Mouse (Mus musculus) urinary bladder, postnatal 14 days (tissue): ENCODE results near the gene Ctsk.
"Not testable (repeated sequence)": the region's sequence is repeated elsewhere in the genome, so short reads cannot be mapped to it uniquely, and the experiment has no call there.

Experiments used
- DNase-seq: peaks from one replicate; pipeline ENCODE4 v3.0.0; 2021; ENCODE audit warnings: low spot score

The Ctsk gene

GRCm38 (mm10) chr3:95526111-95526510, 27.1 kb downstream of the Ctsk start:
- no peak for DNase-seq

GRCm38 (mm10) chr3:95526622-95527211, 27.7 kb downstream of the Ctsk start, which contains the start of gene Ctss:
Ctss (plus strand) TSS chr3:95526786.
- no peak for DNase-seq

GRCm38 (mm10) chr3:95529814-95530213, 30.8 kb downstream of the Ctsk start:
- no peak for DNase-seq

DNA sequence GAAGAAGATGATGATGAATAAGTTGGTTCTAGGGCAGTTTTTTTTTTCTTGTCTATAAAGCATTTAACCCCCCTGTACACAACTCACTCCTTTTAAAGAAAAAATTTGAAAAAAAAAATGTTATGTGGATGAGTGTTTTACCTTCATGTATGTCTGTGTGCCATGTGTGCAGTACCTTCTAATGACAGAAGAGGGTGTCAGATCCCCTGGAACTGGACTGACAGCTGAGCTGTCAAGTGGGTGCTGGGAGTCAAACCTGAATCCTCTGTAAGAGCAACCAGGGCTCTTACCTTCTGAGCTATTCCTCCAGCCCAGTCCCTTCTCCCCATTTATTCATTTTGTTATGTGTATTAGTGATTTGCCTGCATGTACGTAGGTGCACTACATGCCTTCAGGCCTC, 32.0 kb downstream of the Ctsk start:
- DNase-seq = no peak

- DNase-seq = no peak
These were observed 34.3 kb downstream of the Ctsk start for GRCm38 (mm10) chr3:95533364-95533763.

- DNase-seq = no peak
These were observed 35.9 kb downstream of the Ctsk start for GRCm38 (mm10) chr3:95534927-95535326.

- DNase-seq = no peak
These were observed 39.9 kb downstream of the Ctsk start for GRCm38 (mm10) chr3:95538936-95539335.

DNA sequence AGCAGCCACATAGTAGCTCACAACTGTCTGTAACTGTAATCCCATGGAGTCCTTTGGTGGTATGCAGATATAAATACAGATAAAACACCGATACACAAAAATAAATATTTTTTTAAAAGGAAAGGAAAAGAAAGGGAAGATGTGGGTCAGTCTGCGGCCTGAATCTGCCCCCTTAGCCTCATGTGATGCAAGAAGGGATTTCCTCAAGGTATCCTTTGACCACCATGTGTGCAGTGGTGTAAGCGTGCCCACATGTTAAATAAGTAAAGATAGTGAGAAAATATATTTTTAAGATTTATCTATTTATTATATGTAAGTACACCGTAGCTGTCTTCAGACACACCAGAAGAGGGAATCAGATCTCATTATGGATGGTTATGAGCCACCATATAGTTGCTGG, 40.8 kb downstream of the Ctsk start:
- no peak for DNase-seq

DNA sequence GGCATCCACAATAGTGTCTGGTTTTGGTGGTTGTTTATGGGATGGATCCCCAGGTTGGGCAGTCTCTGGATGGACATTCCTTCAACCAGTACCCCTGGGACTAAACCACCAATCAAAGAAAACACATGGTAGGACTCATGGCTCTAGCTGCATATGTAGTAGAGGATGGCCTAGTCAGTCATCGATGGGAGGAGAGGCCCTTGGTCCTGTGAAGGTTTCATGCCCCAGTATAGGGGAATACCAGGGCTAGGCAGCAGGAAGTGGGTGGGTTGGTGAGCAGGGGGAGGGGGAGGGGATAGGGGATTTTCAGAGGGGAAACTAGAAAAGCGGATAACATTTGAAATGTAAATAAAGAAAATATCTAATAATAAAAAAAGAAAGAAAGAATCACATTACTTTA, 42.1 kb downstream of the Ctsk start:
- not testable (repeated sequence) for DNase-seq

GRCm38 (mm10) chr3:95542171-95542570, 43.1 kb downstream of the Ctsk start:
- DNase-seq = no peak

DNA sequence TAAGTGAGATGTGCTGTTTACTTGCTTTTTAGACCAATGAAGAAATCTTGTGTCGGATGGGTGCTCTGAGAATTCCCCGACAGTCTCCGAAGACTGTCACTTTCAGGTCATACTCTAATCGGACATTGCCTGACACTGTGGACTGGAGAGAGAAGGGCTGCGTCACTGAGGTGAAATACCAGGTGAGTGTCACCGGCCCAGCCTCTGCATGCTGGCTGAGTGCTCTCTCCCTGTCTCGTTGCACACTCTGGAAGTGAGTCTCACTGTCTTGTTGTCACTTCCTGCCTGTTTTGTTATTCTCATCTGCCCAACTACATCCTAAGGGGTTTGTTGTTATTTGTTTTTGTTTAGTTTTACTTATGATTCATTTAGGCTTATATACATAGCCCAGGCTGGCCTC, 43.9 kb downstream of the Ctsk start:
- no peak for DNase-seq

GRCm38 (mm10) chr3:95550176-95550575, 51.1 kb downstream of the Ctsk start:
- no peak for DNase-seq

DNA sequence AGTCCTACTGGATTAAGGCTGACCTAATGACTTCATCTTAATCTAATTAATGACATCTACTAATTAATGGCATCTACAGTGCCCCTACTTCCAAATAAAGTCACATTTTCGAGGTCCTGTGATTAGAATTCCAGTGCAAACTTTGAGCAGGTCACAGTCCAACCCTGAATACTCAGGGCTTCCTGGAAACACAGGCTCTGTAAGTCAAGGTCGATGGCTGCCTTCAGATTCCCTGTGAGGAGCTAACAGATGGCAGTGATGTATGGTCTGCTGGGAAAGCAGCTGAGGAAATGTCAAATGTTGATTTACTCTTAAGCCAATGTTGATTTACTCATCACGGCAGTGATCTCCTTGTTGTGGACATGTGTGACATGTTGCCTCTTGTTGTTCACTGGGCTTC, 54.9 kb downstream of the Ctsk start:
- DNase-seq = no peak
